Mouse (Mus musculus): ENCODE data around the gene Gm10803. TPM values are rescaled to one million over a fixed set of nuclear protein-coding genes. Genes with fewer than 3 reads are reported as not detected.
A peak's percentile ranks its signal among the peaks of the same experiment; 100 is the strongest.

Gene Gm10803
- total RNA-seq, 2 experiments from 2014 or later: not detected

GRCm38 (mm10) chr2:93597145-93597544 is 36.8 kb downstream of the Gm10803 start:
- intact Hi-C loops (cut with DNase I): no loop called here
- no peak for TF ChIP-seq CTCF (IDR thresholded peaks at IDR 0.05)
- no peak overlapping the region for H3K4me3 ChIP-seq
- no peak overlapping the region for H3K27ac ChIP-seq
- DNase-seq (ENCODE audit: extremely low spot score in 1 of 2, low spot score in 2 of 2): no peak

DNA sequence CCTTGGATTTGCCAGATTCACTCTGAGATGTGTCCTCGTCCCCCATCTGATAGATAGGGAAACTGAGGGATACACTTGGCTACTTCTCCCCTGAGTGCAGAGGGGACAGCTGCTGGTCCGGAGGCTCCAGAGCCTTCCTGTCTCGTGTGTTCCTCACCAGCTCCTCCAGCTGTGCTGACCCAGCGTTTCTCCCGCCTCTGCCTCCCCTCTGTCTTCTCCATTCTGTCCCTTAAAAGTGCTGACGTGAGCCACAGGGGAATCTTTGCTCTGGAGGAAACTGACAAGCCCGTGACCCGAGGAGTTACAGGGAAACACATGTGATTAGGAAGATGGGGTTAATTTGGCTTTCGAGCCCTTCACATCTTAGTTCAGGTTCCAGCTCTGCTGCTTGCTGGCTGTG is 39.4 kb downstream of the Gm10803 start:
- TF ChIP-seq CTCF (IDR thresholded peaks at IDR 0.05): no peak
- intact Hi-C loops (cut with DNase I): no loop called here
- peak in 1 of 2 experiments; percentile 12 for DNase-seq (ENCODE audit: extremely low spot score in 1 of 2, low spot score in 2 of 2)
- H3K27ac ChIP-seq: no peak overlapping the region
- no peak overlapping the region for H3K4me3 ChIP-seq

DNA sequence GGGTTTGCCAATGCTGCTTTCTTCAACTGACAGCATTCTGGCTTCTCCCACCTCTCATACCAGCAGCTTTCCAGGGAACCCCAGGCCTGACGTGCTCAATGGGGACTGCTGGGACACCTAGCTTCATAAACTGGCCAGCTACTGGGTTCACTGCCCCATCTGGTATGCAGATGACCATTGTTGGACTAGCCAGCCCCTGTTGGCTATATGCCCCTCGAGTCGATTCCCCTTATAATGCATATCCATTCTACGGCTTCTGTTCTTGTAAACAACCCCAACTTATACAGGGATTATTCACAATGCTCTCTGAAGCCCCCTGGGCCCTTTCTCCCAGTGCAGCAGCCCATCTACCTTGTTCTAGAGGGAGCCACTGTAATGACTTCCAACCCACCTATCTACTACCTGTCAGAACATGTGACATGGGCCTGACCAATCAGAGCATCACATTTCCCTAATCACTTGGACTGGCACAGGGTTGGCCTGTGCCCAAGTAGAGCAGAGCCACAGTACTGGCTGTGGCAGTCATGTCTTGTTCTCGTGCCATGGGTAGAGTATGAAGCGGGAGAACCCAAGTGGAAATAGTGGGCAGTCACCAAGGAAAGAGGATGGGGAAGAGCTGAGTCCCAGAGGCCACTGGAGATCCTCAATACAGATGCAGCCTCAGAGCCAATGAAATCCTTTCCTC is 44.4 kb downstream of the Gm10803 start:
- H3K27ac ChIP-seq: no peak overlapping the region
- intact Hi-C loops (cut with DNase I): no loop called here
- TF ChIP-seq CTCF (IDR thresholded peaks at IDR 0.05): no peak
- H3K4me3 ChIP-seq: no peak overlapping the region
- DNase-seq (ENCODE audit: extremely low spot score in 1 of 2, low spot score in 2 of 2): no peak

DNA sequence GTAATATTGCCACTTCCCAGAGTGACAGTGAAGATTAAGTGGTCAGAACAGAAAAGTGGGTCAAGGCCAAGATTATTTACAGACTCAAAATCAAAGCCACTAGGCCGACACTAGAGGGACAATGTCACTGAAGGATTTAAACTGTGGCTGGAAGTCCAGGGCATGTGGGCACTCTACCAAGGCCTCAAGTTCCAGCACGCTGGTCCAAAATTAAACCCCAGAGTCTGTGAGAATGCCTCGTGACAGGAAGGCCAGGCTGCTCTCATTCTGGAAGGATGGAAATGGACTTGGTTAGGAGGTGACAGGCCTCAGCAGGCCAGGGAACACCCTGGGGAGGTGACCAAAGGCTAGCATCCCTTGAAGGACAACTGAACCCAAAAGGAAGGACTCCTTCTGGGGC is 48.4 kb downstream of the Gm10803 start:
- Histone ChIP-seq H3K4me3 (no peak overlapping the region), H3K27ac (no peak overlapping the region)
- no peak for TF ChIP-seq CTCF (IDR thresholded peaks at IDR 0.05)
- intact Hi-C loops (cut with DNase I): no loop called here
- no peak for DNase-seq (ENCODE audit: extremely low spot score in 1 of 2, low spot score in 2 of 2)

DNA sequence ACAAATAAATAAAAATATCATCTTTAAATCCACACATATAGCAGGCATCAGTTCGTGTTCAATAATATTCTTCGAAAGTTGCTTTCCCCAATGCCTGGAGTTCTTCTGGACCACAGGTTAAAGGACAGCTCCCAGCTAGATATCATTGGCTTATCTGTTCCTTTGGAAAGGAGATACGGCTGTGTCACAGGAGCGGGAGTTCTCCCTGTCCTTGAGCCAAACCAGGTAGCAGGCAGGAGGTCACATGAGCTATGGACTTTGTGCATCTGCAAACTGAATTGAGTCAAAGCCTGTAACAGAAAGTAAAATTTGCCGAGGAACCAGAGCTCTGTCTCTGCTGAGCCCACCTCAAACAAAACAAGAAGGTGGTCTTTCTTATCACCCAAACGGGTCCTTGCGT is 52.7 kb downstream of the Gm10803 start:
- no peak overlapping the region for H3K4me3 ChIP-seq
- no peak overlapping the region for H3K27ac ChIP-seq
- intact Hi-C loops (cut with DNase I): no loop called here
- no peak for TF ChIP-seq CTCF (IDR thresholded peaks at IDR 0.05)
- DNase-seq (ENCODE audit: extremely low spot score in 1 of 2, low spot score in 2 of 2): no peak

Other genes starting within 250 kb of the Gm10803 start
- 1 to 10 TPM; 1.5 to 3.0 TPM for gene Tspan18, start 226.1 kb upstream of the Gm10803 start, total RNA-seq (2021)
- 10 to 100 TPM; 12.8 to 17.8 TPM for gene Cd82, start 97.4 kb upstream of the Gm10803 start, total RNA-seq (2021)
- 1 to 10 TPM in 1 of 2 experiments, under 1 TPM in 1; 0.75 to 1.3 TPM for gene Alx4, start 81.8 kb downstream of the Gm10803 start, total RNA-seq (2021)